Mouse (Mus musculus) brain, adult 10 weeks (tissue): Measurements from ENCODE around the gene Exd2. TPM values are rescaled to one million over a fixed set of nuclear protein-coding genes. Genes with fewer than 3 reads are reported as not detected.

Experiments used
- polyA plus RNA-seq: library from polyadenylated mRNA; stranded (reverse); fragments of 350-450 nt; fragmentation: Illumina TruSeq; extraction: RNeasy Lipid Tissue Mini Kit (QIAGEN cat#74804); gene quantifications from one replicate; pipeline ENCODE4 v1.2.3, GENCODE M21; 2015; ENCODE audit warnings: low read depth, low replicate concordance

Gene Exd2
- 98.9 TPM for polyA plus RNA-seq

GRCm38 (mm10) chr12:80462942-80463651 is at the start of gene Exd2:
Exd2 (plus strand) TSS chr12:80463095.

GRCm38 (mm10) chr12:80436336-80436976 is 26.4 kb upstream of the Exd2 start, which contains the start of gene Dcaf5:
Dcaf5 (minus strand) TSS chr12:80436601.

GRCm38 (mm10) chr12:80517977-80518376 is 55.1 kb downstream of the Exd2 start, which contains the start of gene Galnt16:
Galnt16 (plus strand) TSS chr12:80518277.

Other genes starting within 250 kb of the Exd2 start
- 71.0 TPM for gene Actn1, start 202.7 kb upstream of the Exd2 start, polyA plus RNA-seq
- gene Dcaf5, start 26.5 kb upstream of the Exd2 start, polyA plus RNA-seq, result 41.9 TPM
- gene Galnt16, start 55.2 kb downstream of the Exd2 start, polyA plus RNA-seq, result 81.7 TPM
- 28.4 TPM for gene Slc39a9, start 180.8 kb downstream of the Exd2 start, polyA plus RNA-seq
- gene Erh, start 181.2 kb downstream of the Exd2 start, polyA plus RNA-seq, result 115 TPM
- gene Plekhd1, start 229.5 kb downstream of the Exd2 start, polyA plus RNA-seq, result 6.0 TPM